In the genomic region with DNA sequence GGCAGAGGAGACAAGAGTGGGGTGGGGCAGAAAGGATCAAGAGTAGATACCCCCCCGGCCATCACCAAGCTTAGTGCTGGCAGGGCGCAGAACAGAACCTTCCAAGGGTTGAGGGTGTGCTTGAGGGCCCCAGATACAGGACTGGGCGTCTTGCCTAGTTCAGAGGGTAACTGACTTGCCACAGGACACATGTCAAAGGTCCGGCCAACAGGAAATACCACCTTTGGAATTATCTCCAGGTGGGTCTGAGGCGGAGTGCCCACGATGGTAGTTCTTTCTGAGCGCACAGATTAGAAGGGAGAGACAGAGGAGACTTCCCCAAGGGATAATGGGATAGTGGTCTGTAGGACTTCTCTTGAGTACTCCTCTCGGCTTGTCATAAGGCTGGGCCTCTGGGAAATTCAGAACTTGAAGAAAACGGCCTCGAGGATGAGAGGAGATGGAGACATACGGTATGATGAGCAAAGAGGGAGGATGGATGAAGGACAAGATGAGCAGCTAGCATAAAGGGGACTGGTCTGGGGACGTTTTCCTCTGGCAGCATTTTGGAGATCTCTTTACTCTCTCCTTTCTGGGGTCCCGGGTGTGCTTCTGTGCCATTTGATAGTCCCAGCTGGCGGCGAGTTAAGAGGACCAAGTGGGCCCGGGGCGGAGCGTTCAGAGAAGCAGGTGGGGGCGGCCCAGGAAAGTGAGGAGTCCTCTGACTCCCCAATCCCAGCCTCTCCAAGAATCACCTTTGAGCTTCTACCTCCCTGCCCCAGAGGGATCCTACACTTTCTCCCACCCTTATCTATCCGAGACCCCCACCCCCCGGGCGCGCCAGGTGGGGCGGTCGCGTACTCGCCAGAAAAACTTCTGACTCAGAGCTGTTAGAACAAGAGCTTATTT, we compare ENCODE assay signal across 8 mouse cellular contexts.
A peak's percentile ranks its signal among the peaks of the same experiment; 100 is the strongest.
DNase-seq lines count a peak whose midpoint lies in the region; ATAC-seq and TF ChIP-seq lines count a peak whose summit lies in the region.

No protein-coding gene starts in this region.

- peak overlapping the region; percentile 92 for H3K4me2 ChIP-seq in kidney, embryonic 15.5 days
- H3K4me2 ChIP-seq in hindbrain, embryonic 15.5 days, result peak overlapping the region; percentile 90
- H3K4me2 ChIP-seq in myocyte (ENCODE audit: low read depth), result peak overlapping the region; percentile 88

- peak overlapping the region; percentile 25 for H3ac ChIP-seq in myocyte (ENCODE audit: control insufficient read depth, insufficient read length)

- H3K9ac ChIP-seq in kidney, embryonic 15.5 days, result no peak overlapping the region
- H3K9ac ChIP-seq in hindbrain, embryonic 15.5 days, result peak overlapping the region; percentile 80

- TF ChIP-seq CTCF in brain, embryonic 14.5 days (IDR thresholded peaks at IDR 0.05; ENCODE audit: borderline replicate concordance, extremely low read depth, insufficient read depth, insufficient read length), result no peak

- peaks cover 96% of the 10 kb centered on the region for H3K27me3 ChIP-seq in kidney, embryonic 15.5 days
- peaks cover 31% of the 10 kb centered on the region for H3K27me3 ChIP-seq in hindbrain, embryonic 15.5 days
- H3K27me3 ChIP-seq in myocyte (ENCODE audit: control insufficient read depth, insufficient read depth, insufficient read length), result no peaks in the 10 kb centered on the region

- H3K36me3 ChIP-seq in kidney, embryonic 15.5 days, result no peaks in the 10 kb centered on the region
- no peaks in the 10 kb centered on the region for H3K36me3 ChIP-seq in hindbrain, embryonic 15.5 days
- no peaks in the 10 kb centered on the region for H3K36me3 ChIP-seq in myocyte (ENCODE audit: control insufficient read depth, insufficient read depth)

- peak overlapping the region; percentile 59 for H3K4me3 ChIP-seq in kidney, embryonic 15.5 days (replicated peaks)
- H3K4me3 ChIP-seq in hindbrain, embryonic 15.5 days, result peak overlapping the region; percentile 74
- H3K4me3 ChIP-seq in myocyte, result peak overlapping the region; percentile 38

- no peak for DNase-seq in kidney, postnatal 4 days
- peak; percentile 58 for DNase-seq in brain, embryonic 14.5 days (ENCODE audit: low read depth)
- DNase-seq in frontal cortex, postnatal 25 days (ENCODE audit: low spot score in 2 of 2), result no peak
- DNase-seq in thymus, postnatal 25 days, result no peak
- no peak for DNase-seq in left cerebral cortex, postnatal 4 days

- TF ChIP-seq POLR2A in brain, embryonic 14.5 days (IDR thresholded peaks at IDR 0.05; ENCODE audit: borderline replicate concordance, extremely low read depth, insufficient read depth, insufficient read length, poor library complexity, severe bottlenecking), result no peak
- no peak for TF ChIP-seq POLR2A in myocyte (IDR thresholded peaks at IDR 0.05; ENCODE audit: insufficient read length, low read depth)

- WGBS in kidney, embryonic 15.5 days, result 2% methylated on average over 27 of the region's 27 CpGs
- 1% methylated on average over 27 of the region's 27 CpGs for WGBS in hindbrain, embryonic 15.5 days

- no peak overlapping the region for H3K27ac ChIP-seq in kidney, embryonic 15.5 days
- peak overlapping the region; percentile 90 for H3K27ac ChIP-seq in hindbrain, embryonic 15.5 days (replicated peaks)

- no peaks in the 10 kb centered on the region for H3K9me3 ChIP-seq in kidney, embryonic 15.5 days (replicated peaks)
- no peaks in the 10 kb centered on the region for H3K9me3 ChIP-seq in hindbrain, embryonic 15.5 days

- H3K4me1 ChIP-seq in kidney, embryonic 15.5 days, result peaks cover 25% of the 10 kb centered on the region
- peaks cover 72% of the 10 kb centered on the region for H3K4me1 ChIP-seq in hindbrain, embryonic 15.5 days (replicated peaks)

- peak; percentile 31; the same call in 1 of the 2 replicates for ATAC-seq in kidney, embryonic 15.5 days (replicated peaks; ENCODE audit: low FRiP score)
- ATAC-seq in hindbrain, embryonic 15.5 days (ENCODE audit: low FRiP score, low read depth), result no peak

- no peaks in the 10 kb centered on the region for H3K79me2 ChIP-seq in myocyte (ENCODE audit: control insufficient read depth, insufficient read depth)

- intact Hi-C loops in left cerebral cortex, postnatal 4 days (cut with DNase I), result loop anchor here (10.0 kb wide), 1 partner anchor 170 kb away; no protein-coding TSS in a partner anchor

TF ChIP-seq in myocyte, 11 proteins besides CTCF, POLR2A, EP300 and RAD21:
- no peak for TF ChIP-seq POLR2AphosphoS2 (IDR thresholded peaks at IDR 0.05; ENCODE audit: insufficient read length, low read depth)
- TF ChIP-seq MYOG (IDR thresholded peaks at IDR 0.05; ENCODE audit: control insufficient read depth in 1 of 3, insufficient read depth in 1 of 3, insufficient read length in 2 of 3, low read depth in 2 of 3), result no peak
- TF ChIP-seq SRF (IDR thresholded peaks at IDR 0.05; ENCODE audit: control insufficient read depth, insufficient read length, low read depth), result no peak
- no peak for TF ChIP-seq E2F4 (IDR thresholded peaks at IDR 0.05; ENCODE audit: insufficient read depth)
- TF ChIP-seq CEBPB (IDR thresholded peaks at IDR 0.05; ENCODE audit: insufficient read depth, poor library complexity, severe bottlenecking), result no peak
- TF ChIP-seq REST (IDR thresholded peaks at IDR 0.05; ENCODE audit: insufficient read depth, insufficient read length), result no peak
- TF ChIP-seq MAX (IDR thresholded peaks at IDR 0.05; ENCODE audit: low read depth), result no peak
- no peak for TF ChIP-seq MYOD1 (IDR thresholded peaks at IDR 0.05; ENCODE audit: control insufficient read depth in 1 of 3, insufficient read length in 2 of 3, low read depth in 2 of 3)
